Mouse (Mus musculus) heart, postnatal 0 days (tissue): Measurements from ENCODE around the gene Rpl18a.

Experiments
- CTCF ChIP-seq: IDR thresholded peaks from 2 replicates; pipeline ENCODE4 v1.5.1; 2016; ENCODE audit warnings: antibody characterized with exemption, control low read depth, low read depth
- EP300 ChIP-seq: IDR thresholded peaks from 2 replicates; pipeline ENCODE4 v1.6.1; 2016; ENCODE audit warnings: antibody characterized with exemption, low read depth

GRCm38 (mm10) chr8:70920049-70920922 lies 23.1 kb upstream of the Rpl18a start:
- no peak for TF ChIP-seq CTCF
- TF ChIP-seq EP300 = no peak
